Mouse (Mus musculus): ENCODE data around the gene Cdkn3. TPM values are rescaled to one million over a fixed set of nuclear protein-coding genes. Genes with fewer than 3 reads are reported as not detected.
A peak's percentile ranks its signal among the peaks of the same experiment; 100 is the strongest.
"Not testable (repeated sequence)": the region's sequence is repeated elsewhere in the genome, so short reads cannot be mapped to it uniquely, and the experiment has no call there.

The Cdkn3 gene
- total RNA-seq (2022), result 1 to 10 TPM in 1 of 4 experiments, under 1 TPM in 2, not detected in 1; 0.41 to 1.3 (median 0.52) TPM

DNA sequence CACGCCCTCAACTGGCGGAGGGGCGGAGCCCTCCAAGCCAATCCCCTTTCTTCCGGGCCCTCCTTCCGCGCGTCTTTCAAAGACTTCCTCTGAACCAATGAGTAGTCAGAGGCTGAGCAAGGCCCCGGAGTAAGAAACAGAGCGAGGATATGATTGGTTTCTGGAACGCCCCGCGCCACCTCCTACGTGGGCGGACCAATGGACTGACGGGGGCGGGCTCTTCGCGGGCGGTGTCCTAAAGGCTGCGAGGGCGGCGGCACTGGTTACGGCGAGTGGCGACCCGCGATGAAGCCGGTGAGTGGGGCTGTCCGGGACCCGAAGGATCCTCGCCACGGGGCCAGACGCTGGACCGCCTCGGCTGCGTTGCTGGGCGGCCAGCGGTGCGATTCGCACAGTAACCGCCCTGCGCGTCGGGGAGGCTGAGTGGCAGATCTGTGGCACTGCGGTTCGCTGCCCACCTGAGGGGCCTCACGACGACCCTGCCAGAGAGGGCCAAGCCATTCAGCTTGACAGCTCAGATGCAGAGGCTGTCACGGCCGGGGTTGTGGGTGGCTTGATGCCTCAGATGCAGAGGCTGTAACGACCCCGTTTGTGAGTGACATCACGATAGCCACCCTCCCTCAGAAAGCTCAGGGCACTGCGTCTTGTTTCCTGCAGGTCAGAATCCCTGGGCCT lies at the start of gene Cdkn3:
Gene Cdkn3 (plus strand): TSS at position 187 of the 675 bp plus-strand sequence.
- DNase-seq (ENCODE audit: low spot score in 2 of 2), result peak; percentile 80 to 84

- no peak for DNase-seq (ENCODE audit: low spot score in 2 of 2)
Measured at GRCm38 (mm10) chr14:46718483-46718922, 41.8 kb upstream of the Cdkn3 start.

GRCm38 (mm10) chr14:46722031-46722430 lies 38.3 kb upstream of the Cdkn3 start:
- no peak for DNase-seq (ENCODE audit: low spot score in 2 of 2)

DNA sequence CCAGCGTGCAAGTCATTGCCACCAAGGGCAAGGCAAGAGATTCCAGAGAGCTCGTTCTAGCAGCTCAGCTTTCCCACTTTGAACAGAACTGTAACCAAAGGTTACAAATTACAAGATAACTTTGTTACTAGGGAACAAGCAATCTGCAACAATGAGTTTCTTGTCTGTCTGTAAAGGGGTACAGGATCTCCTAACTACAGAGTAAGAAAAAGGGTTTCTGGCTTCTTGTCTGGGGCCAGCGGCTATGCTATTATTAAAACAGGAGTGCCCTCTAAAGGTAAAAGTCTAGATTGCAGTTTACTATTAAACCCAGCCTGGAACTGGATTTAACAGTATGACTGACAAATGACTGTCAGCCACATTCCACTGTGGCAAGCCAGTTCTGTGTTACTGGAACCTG lies 36.5 kb upstream of the Cdkn3 start:
- peak in 1 of 2 experiments; percentile 7 for DNase-seq (ENCODE audit: low spot score in 2 of 2)

- DNase-seq (ENCODE audit: low spot score in 2 of 2), result no peak
Measured at GRCm38 (mm10) chr14:46724941-46725340, 35.4 kb upstream of the Cdkn3 start.

DNA sequence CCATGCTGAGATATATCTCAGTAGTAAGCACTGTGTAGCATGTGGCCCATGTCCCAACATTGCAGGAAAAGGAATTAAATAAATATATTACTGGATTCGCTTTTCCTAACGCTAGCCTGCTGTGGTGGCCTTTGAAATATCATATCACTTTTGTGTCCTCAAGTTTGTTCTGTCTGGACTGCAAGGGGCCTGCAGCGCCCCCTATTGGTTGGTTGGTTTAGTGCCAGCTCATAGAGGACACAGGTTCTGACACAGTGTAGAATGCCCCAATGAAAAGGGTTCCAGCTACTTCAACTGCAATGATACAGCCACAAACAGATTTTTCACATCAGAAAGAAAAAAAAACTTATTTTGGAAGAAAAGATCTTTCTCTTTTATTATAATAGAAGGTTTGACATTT lies 34.6 kb upstream of the Cdkn3 start:
- DNase-seq (ENCODE audit: low spot score in 2 of 2), result peak in 1 of 2 experiments; percentile 9

DNA sequence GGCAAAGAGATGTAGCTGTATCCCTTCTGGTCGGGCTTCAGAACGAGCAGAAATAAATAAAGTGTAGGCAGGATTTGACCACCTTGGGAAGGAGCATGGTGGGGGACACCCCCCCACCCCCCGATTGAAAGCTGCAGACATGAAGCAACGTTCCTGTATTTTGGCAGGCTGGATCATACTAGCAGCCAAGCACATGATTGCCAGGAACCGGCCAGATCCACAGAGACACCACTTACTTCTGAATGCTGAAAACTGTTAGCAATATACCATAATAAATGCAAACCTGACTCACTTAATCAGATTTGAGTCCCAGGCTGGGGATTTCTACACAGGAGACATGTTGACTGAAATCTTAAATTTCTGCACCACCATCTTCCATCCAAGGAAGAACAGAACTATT lies 26.1 kb upstream of the Cdkn3 start:
- no peak for DNase-seq (ENCODE audit: low spot score in 2 of 2)

- DNase-seq (ENCODE audit: low spot score in 2 of 2), result no peak
Measured at GRCm38 (mm10) chr14:46734761-46735455, 25.4 kb upstream of the Cdkn3 start.

GRCm38 (mm10) chr14:46736366-46736765 lies 24.0 kb upstream of the Cdkn3 start:
- DNase-seq (ENCODE audit: low spot score in 2 of 2), result no peak

GRCm38 (mm10) chr14:46737346-46737745 lies 23.0 kb upstream of the Cdkn3 start:
- DNase-seq (ENCODE audit: low spot score in 2 of 2), result not testable (repeated sequence)

DNA sequence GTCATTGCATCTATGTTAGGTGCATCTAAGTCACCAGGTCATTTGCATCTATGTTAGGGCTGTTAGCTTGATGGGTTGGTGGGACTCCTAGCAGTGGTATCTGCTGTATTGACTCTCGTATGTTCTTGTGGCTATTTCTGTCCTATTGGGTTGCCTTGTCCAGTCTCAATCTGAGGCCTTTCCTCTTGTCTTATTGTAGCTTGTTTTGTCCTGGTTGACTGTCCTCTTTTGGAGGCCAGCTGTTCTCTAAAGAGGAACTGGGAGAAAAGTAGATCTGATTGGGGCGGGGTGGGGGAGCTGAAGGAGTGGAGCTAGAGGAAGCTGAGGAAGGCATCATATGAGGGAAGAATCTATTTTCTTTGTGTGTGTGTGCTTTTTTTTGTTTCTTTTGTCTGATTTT lies 17.7 kb upstream of the Cdkn3 start:
- DNase-seq (ENCODE audit: low spot score in 2 of 2), result no peak

DNA sequence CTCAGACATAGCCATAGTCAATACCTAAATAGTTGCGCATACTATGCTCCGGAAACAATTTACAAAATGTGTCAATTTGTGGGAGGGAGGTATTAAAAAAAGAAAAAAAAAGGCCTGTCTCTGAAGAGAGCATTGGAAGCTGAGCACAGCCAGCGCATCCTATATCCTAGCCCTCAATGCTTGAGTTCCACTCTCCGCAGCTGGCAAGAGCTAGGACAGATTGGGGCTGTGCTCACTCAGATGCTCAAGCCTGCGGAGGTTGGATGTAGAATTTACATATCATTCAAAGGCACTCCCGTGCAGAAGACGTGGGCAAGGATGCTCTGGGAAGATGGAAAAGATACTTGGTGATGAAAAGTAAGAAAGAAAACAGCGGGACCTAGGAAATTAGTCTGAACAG lies 14.9 kb upstream of the Cdkn3 start:
- no peak for DNase-seq (ENCODE audit: low spot score in 2 of 2)

- not testable (repeated sequence) for DNase-seq (ENCODE audit: low spot score in 2 of 2)
Measured at GRCm38 (mm10) chr14:46754371-46754770, 6.0 kb upstream of the Cdkn3 start.

- DNase-seq (ENCODE audit: low spot score in 2 of 2), result no peak
Measured at GRCm38 (mm10) chr14:46755851-46756250, 4.5 kb upstream of the Cdkn3 start.

- DNase-seq (ENCODE audit: low spot score in 2 of 2), result no peak
Measured at GRCm38 (mm10) chr14:46757736-46758135, 2.6 kb upstream of the Cdkn3 start.

DNA sequence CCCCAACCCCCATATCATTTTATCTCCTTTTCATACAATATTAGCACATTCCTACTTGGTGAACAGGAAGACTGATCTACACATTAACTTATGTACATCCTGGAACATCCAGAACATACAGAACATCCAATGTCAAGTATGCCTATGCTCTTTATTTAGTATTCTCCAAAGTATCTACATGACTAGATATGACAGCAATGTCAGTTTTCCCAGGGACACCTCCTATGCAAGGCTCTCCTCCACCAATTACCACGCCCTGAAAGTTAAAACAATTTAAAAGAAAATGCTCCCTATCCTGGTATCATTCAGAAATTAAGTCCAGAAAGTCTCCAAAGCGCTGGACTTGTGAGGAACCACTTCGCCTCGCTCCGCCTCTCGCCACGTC lies 379 bp upstream of the Cdkn3 start:
- DNase-seq (ENCODE audit: low spot score in 2 of 2), result no peak

- DNase-seq (ENCODE audit: low spot score in 2 of 2), result no peak
Measured at GRCm38 (mm10) chr14:46761186-46761585, 845 bp downstream of the Cdkn3 start.

DNA sequence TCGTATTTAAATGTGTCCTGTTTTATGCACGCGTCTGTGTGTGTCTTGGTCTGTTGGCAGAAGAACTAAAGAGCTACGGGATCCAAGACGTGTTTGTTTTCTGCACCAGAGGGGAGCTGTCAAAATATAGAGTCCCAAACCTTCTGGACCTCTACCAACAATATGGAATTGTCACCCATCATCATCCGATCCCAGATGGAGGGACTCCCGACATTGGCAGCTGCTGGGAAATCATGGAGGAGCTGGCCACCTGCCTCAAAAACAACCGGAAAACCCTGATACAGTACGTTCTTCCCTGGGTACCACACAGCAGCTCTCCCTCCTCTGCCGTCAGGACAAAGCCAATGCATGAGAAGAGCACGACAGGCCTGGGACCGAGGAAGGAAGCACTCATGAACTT lies 6.8 kb downstream of the Cdkn3 start:
- peak; percentile 53 to 75 for DNase-seq (ENCODE audit: low spot score in 2 of 2)

DNA sequence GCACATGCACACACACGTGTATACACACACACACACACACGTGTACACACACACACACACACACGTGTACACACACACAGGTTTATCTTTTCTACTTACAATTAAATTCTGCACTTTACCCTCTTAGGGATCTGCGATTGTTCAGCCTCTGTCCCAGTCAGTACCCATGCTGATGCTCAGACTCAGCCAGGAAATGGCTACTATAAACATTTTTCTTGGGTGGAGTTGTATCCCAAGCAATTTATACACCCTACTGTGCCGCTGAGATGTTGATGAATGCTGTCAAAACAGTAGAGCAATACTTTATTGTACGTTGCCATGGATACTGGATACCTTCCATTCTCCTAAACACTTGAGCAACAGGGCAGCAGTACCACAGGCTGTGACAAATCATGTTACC lies 9.7 kb downstream of the Cdkn3 start:
- DNase-seq (ENCODE audit: low spot score in 2 of 2), result no peak

DNA sequence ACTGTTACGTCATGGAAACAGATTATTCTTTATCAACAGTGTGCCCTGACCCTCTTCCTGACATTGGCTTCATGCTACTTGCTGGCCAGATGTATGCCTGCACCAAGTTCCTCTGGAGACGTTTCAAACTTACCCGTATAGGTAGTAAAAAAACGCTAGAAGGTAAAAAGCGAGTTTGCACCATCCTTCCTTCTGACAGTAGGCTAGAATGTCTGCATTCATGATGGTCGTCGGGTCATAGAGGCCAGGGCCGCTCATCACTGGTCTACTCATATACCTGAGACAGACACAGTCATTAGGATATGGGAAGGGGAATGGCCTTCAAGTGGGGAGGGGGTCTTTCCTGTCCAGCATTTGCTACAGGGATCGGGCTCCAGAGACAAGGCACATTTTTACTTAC lies 18.4 kb downstream of the Cdkn3 start:
- DNase-seq (ENCODE audit: low spot score in 2 of 2), result no peak

- DNase-seq (ENCODE audit: low spot score in 2 of 2), result no peak
Measured at GRCm38 (mm10) chr14:46779217-46779616, 18.9 kb downstream of the Cdkn3 start.

DNA sequence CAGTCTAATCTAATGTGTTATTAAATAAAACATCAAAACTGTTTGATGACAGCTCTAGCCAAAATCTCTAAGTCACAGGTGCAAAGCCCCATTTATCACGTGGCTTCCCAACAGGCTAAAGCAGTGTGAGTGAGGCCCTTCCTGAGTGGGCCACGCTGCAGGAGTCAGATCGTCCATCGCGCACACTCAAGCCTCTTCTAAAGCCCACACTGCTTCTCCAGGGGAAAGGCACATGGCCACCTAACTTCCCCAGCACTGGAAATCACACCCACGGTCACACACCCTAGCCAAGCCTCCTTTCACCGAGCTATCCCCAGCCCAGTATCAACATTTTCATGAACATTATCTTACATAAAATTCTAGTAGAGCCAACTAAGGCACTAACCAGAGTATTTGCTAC lies 20.7 kb downstream of the Cdkn3 start:
- no peak for DNase-seq (ENCODE audit: low spot score in 2 of 2)

Data from layer of hippocampus, adult 8-10 months (tissue).